Mouse (Mus musculus) R1 (cell line): Measurements from ENCODE around the gene Syne2.
"Not testable (repeated sequence)": the region's sequence is repeated elsewhere in the genome, so short reads cannot be mapped to it uniquely, and the experiment has no call there.

Experiments
- DNase-seq: peaks from one replicate; pipeline ENCODE4 v3.0.0-alpha.2; 2018; ENCODE audit warnings: low read depth, low spot score

Syne2 gene

DNA sequence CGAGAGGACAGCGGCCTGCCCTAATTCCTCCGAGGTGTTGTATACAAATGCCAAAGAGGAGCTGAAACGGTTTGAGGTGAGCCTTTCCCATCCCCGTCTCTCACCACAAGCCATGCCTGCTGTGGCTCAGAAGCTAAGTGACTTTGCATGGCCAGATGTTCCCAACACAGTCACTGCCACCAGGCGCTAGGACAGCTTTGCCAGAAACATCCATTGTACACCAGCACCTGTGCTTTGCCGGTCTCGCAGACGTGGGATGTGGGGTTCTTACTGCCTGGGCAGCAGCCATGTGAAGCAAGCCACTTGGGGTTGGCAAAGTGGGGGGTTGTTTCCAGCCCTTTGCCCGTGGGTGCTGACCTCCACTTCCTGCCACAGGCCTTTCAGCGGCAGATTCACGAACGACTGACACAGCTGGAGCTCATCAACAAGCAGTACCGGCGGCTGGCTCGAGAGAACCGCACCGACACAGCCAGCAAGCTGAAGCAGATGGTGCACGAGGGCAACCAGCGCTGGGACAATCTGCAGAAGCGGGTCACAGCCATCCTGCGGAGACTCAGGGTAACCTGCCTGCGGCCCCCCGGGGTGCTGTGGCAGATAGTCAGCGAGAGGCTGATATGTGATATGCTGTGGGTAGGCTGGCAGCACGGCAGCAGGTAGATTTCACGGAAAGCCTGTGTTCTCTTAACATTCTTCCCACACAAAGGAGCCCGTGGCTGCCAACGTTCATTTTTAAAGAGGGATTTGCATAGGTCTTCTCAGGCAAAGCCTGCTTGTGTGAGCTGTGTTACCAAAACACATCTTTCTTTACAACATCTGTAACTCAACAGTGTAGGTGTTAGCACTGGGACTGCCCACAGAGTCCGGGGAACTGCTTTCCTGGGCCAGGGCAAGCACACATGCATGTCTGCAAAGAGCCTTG, 277.4 kb downstream of the Syne2 start:
- DNase-seq, result no peak

DNA sequence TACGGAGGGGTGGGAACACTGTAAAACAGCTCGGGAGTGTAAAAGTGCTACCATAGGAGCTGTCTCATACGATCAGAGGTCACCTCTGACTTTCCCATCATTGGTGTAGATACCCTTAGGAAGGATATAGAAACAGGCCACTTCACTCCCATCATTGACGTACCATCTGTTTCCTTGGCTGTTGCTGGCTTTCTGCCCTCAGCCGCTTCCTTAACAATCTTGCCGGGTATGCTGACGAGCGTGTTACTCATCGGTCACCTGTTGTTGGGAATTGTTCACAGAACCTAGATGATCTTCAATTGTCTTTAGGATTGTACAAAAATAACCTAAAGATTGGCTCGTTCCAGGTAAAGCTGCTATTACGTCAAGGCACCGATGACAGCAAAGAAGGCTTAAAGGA, 284.7 kb downstream of the Syne2 start:
- no peak for DNase-seq

DNA sequence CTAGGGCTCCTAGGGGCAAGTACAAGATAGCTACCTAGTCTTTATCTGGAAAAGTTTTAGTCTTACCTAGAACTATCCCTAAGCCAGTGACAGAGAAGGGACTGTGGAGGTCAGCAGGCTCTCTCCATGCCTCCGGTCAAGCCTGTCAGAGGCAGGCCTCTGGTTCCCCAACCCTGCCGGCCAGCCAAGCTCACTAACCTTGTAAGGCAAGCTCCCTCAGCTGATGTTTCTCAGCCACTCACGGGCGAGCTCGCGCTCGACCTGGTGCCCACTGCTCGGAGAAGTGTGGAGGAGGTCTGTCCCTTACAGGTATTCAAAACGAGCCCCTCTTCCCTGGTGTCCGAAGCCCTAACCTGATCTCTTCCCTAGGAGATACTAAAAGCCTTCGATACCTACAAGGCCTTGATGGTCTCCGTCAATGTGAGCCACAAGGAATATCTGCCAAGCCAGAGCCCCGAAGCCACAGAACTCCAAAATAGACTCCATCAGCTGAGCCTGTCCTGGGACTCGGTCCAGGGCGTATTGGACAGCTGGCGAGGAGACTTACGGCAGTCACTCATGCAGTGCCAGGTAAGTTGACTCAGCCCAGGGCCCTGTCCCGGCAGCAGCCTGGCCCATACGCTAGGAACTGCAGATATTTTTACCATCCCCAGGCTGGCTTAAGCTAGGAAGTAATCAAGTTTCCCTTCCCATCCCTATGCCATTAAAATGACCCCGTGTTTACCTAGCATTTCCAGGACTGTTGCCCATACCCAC, 286.8 kb downstream of the Syne2 start:
- DNase-seq, result no peak

DNA sequence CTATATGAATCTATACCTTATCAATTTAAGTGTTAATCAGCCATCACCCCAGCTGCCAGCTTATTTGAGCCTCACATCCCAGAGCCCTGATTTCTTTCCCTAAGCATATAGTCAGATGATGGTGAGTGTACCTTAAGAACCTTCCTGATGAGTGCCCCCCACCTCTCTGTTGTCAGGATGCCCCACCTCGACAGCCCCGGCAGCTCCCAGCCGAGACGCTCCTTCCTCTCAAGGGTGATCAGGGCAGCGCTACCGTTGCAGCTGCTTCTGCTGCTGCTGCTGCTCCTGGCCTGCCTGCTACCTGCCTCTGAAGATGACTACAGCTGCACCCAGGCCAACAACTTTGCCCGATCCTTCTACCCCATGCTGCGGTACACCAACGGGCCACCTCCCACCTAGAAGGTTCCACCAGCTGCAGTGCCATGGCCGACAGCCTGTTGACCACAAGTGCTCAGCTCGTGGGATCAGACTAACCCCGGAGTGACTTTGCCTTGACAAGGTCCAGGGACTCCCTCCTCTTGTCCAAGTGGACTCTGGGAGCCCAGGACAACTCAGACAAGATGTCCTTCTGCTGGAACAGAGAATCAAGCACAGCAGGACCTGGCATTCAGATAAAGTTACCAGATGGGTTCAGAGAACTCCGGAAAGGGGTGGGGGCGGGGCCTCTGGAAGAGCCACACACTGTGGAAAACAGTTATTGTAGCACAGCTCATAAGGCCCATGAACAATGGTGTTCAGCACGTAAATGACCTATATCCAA, 291.9 kb downstream of the Syne2 start:
- no peak for DNase-seq

DNA sequence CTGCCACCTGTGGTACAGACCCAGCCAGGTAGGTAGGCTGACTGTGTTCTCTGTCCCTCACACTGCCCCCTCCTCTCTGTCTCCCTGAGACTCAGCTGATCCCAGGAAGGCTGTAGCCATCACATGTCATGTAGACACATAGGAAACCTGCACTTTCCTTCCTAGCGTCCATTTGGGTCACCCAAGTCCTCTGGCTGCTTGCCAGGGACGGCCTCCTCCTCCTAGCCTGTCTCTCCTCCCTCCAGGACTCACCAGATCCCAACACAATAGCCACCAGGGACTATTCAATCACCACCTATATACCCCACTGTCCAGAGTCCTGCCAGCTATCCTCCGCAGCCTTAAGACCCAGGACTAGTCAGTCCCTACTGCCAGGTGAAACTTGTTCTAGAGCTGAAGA, 293.1 kb downstream of the Syne2 start:
- DNase-seq, result no peak

DNA sequence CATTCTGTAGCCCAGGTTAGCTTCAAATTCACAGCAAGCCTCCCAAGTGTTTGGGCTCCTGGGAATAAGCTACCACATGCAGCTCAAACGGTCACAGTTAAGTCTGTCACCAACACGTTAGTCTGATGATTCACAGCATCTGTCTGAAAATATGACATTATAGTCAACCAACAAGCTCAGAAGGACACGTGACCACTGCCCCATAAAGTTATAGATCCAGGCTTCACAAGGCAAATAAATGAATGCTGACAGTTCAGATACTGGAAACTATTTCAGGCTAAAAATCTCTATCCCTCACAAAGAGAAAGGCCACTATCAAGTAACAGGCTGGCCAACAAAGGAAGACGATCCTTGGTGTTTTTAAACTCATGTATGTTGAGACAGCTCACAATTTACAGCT, 298.6 kb downstream of the Syne2 start:
- DNase-seq, result no peak

DNA sequence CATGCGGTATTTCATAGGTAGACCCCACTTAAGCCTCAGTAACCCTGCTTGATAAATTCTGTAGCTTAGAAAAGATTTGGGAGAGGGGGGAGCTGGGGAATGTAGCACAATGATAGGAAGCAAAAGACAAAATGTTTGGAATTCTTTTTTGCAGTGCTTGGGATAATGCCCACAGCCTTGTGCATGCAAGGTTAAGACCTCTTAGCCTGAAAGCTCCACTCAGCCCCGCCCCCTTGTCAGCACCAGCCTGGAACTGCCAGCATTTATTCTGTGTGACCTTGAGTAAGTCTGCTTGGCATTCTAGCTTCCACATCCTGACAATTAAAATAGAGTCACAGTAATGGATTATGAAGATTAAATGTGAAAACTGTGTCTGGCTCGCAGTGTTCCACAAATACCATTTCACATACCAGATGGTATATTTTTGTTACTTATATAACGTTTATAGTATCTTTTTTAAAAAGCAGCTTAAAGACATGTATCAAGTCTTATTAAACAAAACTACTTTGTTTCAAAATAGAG, 299.8 kb downstream of the Syne2 start:
- DNase-seq, result peak; percentile 25

DNA sequence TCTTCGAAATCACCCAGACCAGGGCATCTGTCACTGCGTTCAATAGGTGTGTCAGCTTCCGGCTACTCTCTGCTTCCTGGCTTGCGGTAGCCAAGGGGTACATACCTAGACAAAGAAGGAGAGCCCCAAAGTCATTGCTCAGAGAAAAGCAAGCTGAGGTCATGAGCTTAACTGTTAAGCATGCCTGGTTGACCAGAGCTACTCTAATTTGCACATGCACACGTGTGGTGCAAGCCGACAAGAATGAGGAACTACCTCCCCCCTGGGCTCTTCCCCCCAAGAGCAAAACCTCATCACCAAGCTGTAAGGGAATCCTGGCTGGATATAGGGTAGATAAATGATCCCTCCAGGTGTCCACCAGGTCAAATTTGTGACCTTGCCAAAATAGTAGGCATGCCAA, 305.3 kb downstream of the Syne2 start:
- DNase-seq, result no peak

DNA sequence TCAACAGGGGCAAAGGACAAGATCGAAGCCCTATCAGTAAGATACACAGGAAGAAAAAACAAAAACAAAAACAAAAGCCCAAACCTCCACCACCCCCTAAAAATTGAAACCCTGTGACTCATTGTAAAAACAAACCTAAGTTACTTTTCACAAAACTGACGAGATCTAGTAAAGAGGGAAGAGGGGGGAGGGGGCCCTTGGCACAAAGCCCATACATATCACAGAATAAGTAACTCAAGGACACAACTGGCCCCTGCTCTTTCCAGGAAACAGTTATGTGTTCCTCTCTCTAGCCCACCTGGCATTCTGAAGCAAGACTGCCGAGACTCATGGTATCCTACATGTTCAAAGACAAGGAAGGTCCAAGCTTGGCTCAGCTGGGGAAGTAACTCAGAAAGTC, 310.4 kb downstream of the Syne2 start:
- no peak for DNase-seq

DNA sequence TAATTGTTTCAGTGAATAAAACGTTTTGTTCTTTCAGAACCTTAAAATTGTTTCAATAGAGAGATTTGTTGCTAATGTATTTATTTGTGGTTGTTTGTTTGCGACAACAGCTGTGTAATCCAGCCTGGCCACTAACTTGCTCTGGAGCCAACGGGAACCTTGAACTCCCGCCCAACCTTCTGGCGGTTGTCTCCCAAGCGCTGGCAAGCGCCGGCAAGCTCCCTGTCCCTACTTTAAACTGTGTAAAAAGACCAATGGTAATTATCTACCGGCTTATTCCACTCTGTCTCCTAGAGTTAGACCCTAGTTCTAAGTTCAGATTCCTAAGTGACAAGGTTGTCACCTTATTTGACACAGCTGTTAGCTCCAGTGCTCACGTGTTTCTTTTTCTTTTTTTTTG, 310.9 kb downstream of the Syne2 start:
- DNase-seq, result no peak

DNA sequence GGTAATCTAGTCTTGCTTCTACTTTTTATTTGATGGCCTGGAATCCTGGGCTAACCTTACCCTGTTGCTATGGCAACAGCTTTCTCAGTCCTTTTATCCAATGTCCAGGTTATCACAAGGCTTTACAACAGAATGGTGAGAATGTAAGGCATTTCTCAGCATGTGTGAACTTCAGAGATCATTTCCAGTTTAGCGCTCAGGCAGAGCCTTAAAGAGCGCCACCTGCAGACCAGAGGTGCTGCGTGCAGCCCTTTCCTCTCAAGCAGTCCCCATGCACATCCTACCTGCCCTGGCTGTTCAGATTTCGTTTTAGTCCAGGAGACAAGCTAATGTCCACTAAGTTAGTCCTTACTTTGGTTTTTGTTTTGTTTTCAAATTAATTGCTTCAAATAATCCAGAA, 312.3 kb downstream of the Syne2 start:
- peak; percentile 84 for DNase-seq

DNA sequence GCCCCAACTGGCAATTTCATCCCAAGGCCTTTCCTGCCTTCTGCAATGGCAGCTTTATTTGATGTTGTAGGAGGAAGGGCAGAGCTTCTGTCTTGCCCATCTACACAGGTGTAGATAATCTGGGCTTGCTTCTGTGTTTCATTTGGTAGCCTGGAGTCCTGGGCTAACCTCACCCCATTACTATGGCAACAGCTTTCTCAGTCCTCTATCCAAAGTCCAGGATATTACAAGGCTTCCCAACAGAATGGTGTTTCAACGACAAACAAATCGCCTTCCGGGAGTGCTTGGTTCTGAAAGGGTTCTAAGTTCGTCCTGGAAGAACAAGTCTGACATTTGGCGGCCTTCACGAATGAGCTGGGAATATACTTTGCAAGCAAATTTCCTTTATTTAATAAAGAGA, 313.0 kb downstream of the Syne2 start:
- DNase-seq, result no peak

DNA sequence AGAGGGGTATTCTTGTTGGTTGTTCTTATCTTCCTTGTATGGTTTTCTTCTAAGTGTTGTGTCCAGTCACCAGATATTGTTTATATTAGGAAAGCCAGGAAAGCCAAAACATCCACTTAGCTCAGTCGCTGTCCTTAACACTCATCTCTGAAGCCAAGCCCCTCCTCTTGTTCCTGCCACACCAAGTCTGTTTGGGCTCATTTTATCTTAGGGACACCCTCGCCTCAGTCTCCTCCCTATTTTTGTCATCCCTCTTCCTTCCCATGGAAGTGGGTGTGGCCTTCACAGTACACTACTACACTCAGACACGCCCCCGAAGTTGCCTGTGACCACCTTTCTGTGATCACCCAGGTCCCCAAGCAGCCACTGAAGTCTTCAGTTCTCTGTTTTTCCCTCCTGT, 314.7 kb downstream of the Syne2 start:
- DNase-seq, result peak; percentile 67

DNA sequence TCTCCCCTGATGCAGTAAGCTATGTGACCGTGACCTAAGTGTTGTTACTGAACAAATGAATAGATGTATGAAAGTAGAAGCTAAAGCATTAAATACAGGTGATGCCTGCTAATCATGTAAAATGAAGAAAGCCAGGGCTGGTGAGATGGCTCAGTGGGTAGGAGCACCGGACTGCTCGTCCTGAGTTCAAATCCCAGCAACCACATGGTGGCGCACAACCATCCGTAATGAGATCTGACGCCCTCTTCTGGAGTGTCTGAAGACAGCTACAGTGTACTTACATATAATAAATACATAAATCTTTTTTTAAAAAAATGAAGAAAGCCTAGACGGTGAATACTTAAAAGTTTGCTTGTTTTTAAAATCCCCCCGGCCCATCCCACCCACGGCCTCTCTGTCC, 315.1 kb downstream of the Syne2 start:
- not testable (repeated sequence) for DNase-seq

DNA sequence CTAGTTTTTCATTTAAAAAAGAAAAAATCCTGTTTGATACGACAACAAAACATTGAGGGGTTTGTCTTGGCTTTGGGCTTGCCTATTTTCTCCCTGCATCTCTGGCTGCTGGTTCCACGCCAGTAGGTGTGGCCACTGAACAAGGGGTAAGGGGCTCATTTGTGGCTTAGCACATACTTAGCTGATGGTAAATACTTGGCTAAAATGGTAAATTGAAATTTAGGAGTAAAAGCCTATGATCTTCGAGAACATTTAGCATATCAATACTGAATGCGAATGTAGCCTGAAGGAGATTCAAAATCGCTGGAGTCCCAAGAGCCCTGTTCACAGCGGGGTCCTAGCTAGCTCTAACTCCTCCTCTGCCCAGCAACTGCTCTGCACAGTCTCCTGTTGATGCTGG, 318.8 kb downstream of the Syne2 start:
- peak; percentile 20 for DNase-seq

DNA sequence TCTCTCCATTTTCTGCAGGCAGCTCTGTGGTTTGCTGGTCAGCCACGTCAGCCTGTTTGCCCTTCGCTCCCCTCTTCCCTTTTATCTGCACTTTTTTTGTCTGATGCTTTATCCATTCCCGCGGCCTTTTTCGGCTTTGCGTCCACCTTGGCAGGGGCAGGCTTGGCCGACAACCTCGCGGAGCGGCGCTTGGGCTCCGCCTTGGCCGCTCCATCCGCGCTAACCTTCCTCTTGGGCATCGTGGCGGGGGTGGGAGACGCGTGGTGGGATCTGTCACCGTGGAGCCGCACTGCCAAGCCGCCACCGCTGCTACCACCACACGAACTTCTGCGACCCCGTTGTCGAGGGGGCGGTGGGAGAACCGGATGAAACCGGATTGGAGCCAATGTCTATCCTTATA, 334.5 kb downstream of the Syne2 start:
- not testable (repeated sequence) for DNase-seq
